Mouse (Mus musculus) hindbrain, postnatal 0 days (tissue): ENCODE results near the gene Tnfrsf18. TPM values are rescaled to one million over a fixed set of nuclear protein-coding genes. Genes with fewer than 3 reads are reported as not detected.
A peak's percentile ranks its signal among the peaks of the same experiment; 100 is the strongest.

Experiments
- ATAC-seq: fragments of 200-750 bp; cut with Nextera tagmentation; 2 replicates; pipeline ENCODE4 v1.8.0; 2017; ENCODE audit warnings: mild to moderate bottlenecking, moderate TSS enrichment, moderate library complexity
- DNase-seq: peaks from one replicate; pipeline ENCODE4 v3.0.0-alpha.2; 2015; ENCODE audit warnings: low spot score
- H3K27ac ChIP-seq: fragments of 300-500 bp; sonication (generic); 2 replicates; pipeline ENCODE4 v1.5.1; 2014; ENCODE audit warnings: mild to moderate bottlenecking
- H3K27me3 ChIP-seq: fragments of 300-500 bp; sonication (generic); 2 replicates; pipeline ENCODE4 v1.6.1; 2014; ENCODE audit warnings: low read length, mixed read lengths; ENCODE audit not compliant: insufficient read depth
- H3K36me3 ChIP-seq: fragments of 300-500 bp; sonication (generic); 2 replicates; pipeline ENCODE4 v1.6.1; 2014; ENCODE audit warnings: low read length, mixed read lengths; ENCODE audit not compliant: insufficient read depth
- H3K4me1 ChIP-seq: fragments of 300-500 bp; sonication (generic); 2 replicates; pipeline ENCODE4 v1.6.1; 2014; ENCODE audit warnings: antibody characterized with exemption, low read length, mixed read lengths; ENCODE audit not compliant: insufficient read depth
- H3K4me2 ChIP-seq: fragments of 300-500 bp; sonication (generic); 2 replicates; pipeline ENCODE4 v1.6.1; 2014; ENCODE audit warnings: low read depth, mild to moderate bottlenecking, low read length, moderate library complexity, mixed read lengths
- H3K4me3 ChIP-seq: fragments of 300-500 bp; sonication (generic); 2 replicates; pipeline ENCODE4 v1.5.1; 2014; ENCODE audit warnings: low read length
- H3K9ac ChIP-seq: fragments of 300-500 bp; sonication (generic); replicated peaks from 2 replicates; pipeline ENCODE4 v1.6.1; 2014; ENCODE audit warnings: mild to moderate bottlenecking, low read length, moderate library complexity, mixed read lengths
- H3K9me3 ChIP-seq: fragments of 300-500 bp; sonication (generic); 2 replicates; pipeline ENCODE4 v1.6.1; 2016; ENCODE audit warnings: low read length, mixed read lengths
- CTCF ChIP-seq: IDR thresholded peaks from 2 replicates; pipeline ENCODE4 v1.5.1; 2016; ENCODE audit warnings: antibody characterized with exemption, control low read depth, low read depth
- WGBS: fragments of 180-500 bp; shearing (Covaris S2); extraction: QIAGEN DNeasy Blood & Tissue Kit; methylation state at CpG from one replicate; pipeline ENCODE4 v1.1.7; 2014; 5-methylcytosine and 5-hydroxymethylcytosine counted together
- polyA plus RNA-seq: library from polyadenylated mRNA; unstranded; fragments of >200 nt; fragmentation: Nextera tagmentation; extraction: Ambion mirVana; gene quantifications from 2 replicates; pipeline ENCODE4 v1.2.1, GENCODE M21; 2015
- total RNA-seq: library from RNA; depleted of rRNA; stranded (reverse); fragments of >200 nt; gene quantifications from 2 replicates; pipeline ENCODE4 v1.2.3, GENCODE M21; 2014

Gene Tnfrsf18
- total and polyA plus RNA-seq, 2 experiments from 2014 or later = 0.16 to 1.4 TPM

DNA sequence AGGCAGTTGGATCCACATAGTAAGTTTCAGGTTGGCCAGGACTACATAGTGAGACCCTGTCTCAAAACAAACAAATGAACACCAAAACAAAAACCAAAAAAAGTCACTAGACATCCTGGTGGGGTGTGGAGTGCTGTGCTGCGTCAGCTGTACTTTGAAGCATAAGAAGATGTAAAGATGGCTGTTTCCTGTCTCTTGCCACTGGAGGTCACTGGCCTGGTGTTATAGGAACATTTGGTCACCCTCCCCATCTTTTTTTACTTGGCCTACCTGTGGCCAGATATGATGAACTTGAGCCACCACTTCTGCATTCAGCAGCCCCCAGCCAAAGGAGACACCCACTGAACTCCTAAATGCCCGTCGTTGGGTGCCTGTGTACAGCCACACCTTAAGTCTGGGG lies 4.6 kb upstream of the Tnfrsf18 start:
- ATAC-seq = no peak
- Histone ChIP-seq H3K4me3 (no peak overlapping the region), H3K27ac (no peak overlapping the region), H3K27me3 (no peaks in the 10 kb centered on the region), H3K4me2 (no peak overlapping the region), H3K9me3 (no peaks in the 10 kb centered on the region), H3K9ac (no peak overlapping the region), H3K36me3 (0 out of 2 replicates have a peak, but pooled peaks cover 5% of the 10 kb centered on the region), H3K4me1 (no peaks in the 10 kb centered on the region)
- no peak for DNase-seq
- WGBS = 83% methylated on average over 3 of the region's 3 CpGs
- TF ChIP-seq CTCF = no peak

DNA sequence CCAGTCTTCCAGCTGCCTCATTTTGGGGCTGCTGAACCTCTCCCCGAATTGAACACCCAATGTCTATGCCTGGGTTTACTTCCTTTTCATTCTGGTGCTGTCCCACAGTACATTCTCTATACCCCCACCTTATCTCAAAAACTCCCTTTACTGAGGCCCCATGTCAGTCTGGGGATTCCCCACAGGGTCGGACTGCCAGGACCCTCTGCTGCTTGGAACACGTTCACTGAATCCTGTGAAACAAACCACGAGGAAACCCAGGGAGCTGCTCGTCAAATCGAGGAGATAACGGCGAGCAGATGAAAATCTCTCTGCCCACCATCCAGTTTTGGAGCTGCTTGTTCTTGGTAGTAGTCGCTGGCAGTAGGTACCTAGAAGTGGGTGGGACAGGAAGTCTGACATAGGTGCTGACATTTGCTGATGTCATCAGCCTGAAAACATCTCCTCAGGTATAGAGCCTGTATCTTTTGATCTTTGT lies 4.0 kb upstream of the Tnfrsf18 start:
- H3K4me1 ChIP-seq = no peaks in the 10 kb centered on the region
- H3K9ac ChIP-seq = no peak overlapping the region
- no peaks in the 10 kb centered on the region for H3K9me3 ChIP-seq
- H3K27ac ChIP-seq = no peak overlapping the region
- TF ChIP-seq CTCF = no peak
- H3K27me3 ChIP-seq = no peaks in the 10 kb centered on the region
- ATAC-seq = no peak
- DNase-seq = no peak
- 82% methylated on average over 9 of the region's 9 CpGs for WGBS
- peaks cover 9% of the 10 kb centered on the region for H3K36me3 ChIP-seq
- H3K4me2 ChIP-seq = no peak overlapping the region
- no peak overlapping the region for H3K4me3 ChIP-seq

DNA sequence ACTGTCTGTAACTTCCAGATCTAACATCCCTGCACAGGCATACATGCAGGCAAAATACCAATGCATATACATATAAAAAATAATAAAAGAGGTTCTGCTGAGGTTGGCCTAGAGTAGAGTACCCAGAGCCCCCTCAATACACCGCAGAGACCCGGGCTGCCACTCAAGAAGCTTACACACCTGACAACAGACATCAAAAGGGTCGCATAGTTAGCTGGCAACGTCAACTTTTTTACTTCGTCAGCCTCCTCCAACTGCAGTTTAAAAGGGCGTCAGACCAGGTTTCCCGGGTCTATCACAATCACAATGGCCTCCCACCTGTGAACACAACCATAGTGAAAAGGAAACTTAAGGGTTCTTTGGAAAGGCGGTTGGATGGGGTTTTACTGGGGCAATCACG lies 2.4 kb upstream of the Tnfrsf18 start:
- H3K9ac ChIP-seq = no peak overlapping the region
- H3K4me3 ChIP-seq = no peak overlapping the region
- 86% methylated on average over 9 of the region's 9 CpGs for WGBS
- H3K9me3 ChIP-seq = no peaks in the 10 kb centered on the region
- peaks cover 15% of the 10 kb centered on the region for H3K36me3 ChIP-seq
- no peak for TF ChIP-seq CTCF
- no peaks in the 10 kb centered on the region for H3K27me3 ChIP-seq
- DNase-seq = no peak
- H3K27ac ChIP-seq = no peak overlapping the region
- no peak overlapping the region for H3K4me2 ChIP-seq
- no peak for ATAC-seq
- no peaks in the 10 kb centered on the region for H3K4me1 ChIP-seq

DNA sequence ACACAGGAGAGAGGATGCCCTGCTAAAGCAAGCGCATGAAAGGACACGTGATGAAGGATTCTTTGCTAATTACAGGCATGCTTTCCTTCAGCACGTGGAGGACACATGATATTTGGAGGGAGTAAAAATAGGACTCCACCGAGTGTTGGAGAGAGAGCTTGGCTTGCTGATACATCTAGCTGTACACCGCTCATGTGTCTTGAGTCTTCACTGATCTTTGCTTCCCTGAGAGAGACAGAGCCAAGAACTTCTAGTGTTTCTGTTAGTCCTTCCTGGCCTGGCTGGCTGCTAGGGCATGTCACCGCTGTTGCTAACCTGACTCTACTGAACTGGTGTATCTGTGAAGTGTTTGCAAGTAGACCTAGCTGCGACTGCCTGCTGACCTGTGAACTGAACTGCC lies 1.8 kb upstream of the Tnfrsf18 start:
- WGBS = 93% methylated on average over 7 of the region's 7 CpGs
- H3K4me1 ChIP-seq = no peaks in the 10 kb centered on the region
- H3K4me3 ChIP-seq = no peak overlapping the region
- no peak overlapping the region for H3K9ac ChIP-seq
- H3K27ac ChIP-seq = no peak overlapping the region
- H3K36me3 ChIP-seq = peaks cover 15% of the 10 kb centered on the region
- H3K9me3 ChIP-seq = no peaks in the 10 kb centered on the region
- no peak overlapping the region for H3K4me2 ChIP-seq
- no peak for DNase-seq
- no peak for ATAC-seq
- TF ChIP-seq CTCF = no peak
- no peaks in the 10 kb centered on the region for H3K27me3 ChIP-seq

DNA sequence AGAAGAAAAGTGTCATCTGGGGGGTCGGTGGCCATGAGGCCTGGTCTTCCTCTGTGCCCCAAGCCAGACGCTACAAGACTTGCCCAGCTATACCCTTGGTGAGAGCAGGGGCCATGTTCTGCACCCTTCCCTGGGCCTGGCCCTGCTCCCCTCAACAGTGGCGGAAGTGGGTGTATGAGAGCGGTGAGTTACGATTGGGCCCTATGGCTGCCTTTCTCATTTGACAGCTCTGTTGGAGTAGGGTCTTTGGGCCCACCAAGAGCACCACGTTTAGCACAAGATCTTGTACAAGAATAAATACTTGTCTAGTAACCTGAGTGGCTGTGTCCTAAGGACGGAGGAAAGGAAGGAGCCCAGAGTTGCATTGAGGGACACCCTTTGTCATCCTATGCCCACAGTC lies 2.6 kb downstream of the Tnfrsf18 start:
- ATAC-seq = no peak
- TF ChIP-seq CTCF = no peak

DNA sequence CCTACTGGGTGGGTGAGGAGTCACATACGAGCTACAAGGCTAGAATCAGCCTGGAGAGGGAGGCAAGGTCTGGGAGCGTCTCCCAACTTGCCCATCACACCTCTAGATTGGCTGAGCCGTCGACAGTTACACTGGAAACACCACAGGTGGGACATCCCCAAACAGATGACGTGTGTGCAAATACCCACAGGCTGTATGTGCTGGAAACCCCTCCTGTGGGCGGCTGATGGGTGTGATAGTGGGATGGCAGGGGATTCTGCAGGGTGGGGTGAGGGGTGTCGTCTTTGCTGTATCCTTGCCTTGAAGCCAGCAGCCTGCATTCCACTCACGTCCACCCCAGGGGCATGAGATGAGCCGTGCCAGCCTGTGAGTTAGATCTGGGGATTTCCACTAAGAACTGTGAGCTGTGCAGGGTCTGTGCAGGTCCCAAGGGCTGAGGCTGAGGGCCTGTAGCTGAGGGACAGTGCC lies 4.7 kb downstream of the Tnfrsf18 start:
- DNase-seq (peak; percentile 12), ATAC-seq (peak; percentile 16; the same call in 1 of the 2 replicates)
- Histone ChIP-seq H3K36me3 (peaks cover 14% of the 10 kb centered on the region), H3K9ac (peak overlapping the region; percentile 65), H3K27ac (peak overlapping the region; percentile 84), H3K27me3 (peaks cover 5% of the 10 kb centered on the region), H3K4me3 (peak overlapping the region; percentile 53), H3K9me3 (no peaks in the 10 kb centered on the region), H3K4me1 (peaks cover 20% of the 10 kb centered on the region), H3K4me2 (peak overlapping the region; percentile 81)
- TF ChIP-seq CTCF = peak; percentile 31
- WGBS = 52% methylated on average over 9 of the region's 9 CpGs

More for the DNA sequence above, 2.6 kb downstream of the Tnfrsf18 start:
- H3K4me3 ChIP-seq = no peak overlapping the region
- H3K9ac ChIP-seq = no peak overlapping the region
- 90% methylated on average over 7 of the region's 7 CpGs for WGBS
- peaks cover 15% of the 10 kb centered on the region for H3K36me3 ChIP-seq
- peaks cover 20% of the 10 kb centered on the region for H3K4me1 ChIP-seq
- no peak overlapping the region for H3K27ac ChIP-seq
- H3K27me3 ChIP-seq = no peaks in the 10 kb centered on the region
- DNase-seq = no peak
- H3K4me2 ChIP-seq = no peak overlapping the region
- H3K9me3 ChIP-seq = no peaks in the 10 kb centered on the region

DNA sequence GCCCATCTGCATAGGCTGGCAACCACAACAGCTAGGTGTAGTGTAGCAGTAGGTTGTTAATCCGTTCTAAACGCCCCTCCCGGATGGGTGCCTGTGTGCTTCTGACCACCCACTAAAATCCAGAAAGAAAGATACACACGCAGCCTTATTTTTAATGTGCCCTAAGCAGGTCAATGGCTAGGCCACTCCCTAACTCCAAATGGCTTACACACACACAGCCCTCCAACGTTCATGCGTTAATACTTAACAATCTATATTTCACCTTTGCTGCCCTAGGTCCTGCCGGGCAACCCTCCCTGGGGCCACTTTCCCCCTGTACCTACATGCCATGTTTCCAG lies 5.3 kb downstream of the Tnfrsf18 start:
- 9% methylated on average over 7 of the region's 7 CpGs for WGBS
- Histone ChIP-seq H3K4me2 (peak overlapping the region; percentile 81), H3K36me3 (peaks cover 10% of the 10 kb centered on the region), H3K27ac (peak overlapping the region; percentile 84), H3K27me3 (peaks cover 11% of the 10 kb centered on the region), H3K9ac (peak overlapping the region; percentile 65), H3K9me3 (no peaks in the 10 kb centered on the region), H3K4me3 (peak overlapping the region; percentile 53), H3K4me1 (peaks cover 20% of the 10 kb centered on the region)
- no peak for TF ChIP-seq CTCF
- DNase-seq (no peak), ATAC-seq (peak; percentile 28)
